Mouse (Mus musculus) gastrocnemius, adult 18-20 months (tissue): ENCODE measurements around the gene Hoxd9. TPM values are rescaled to one million over a fixed set of nuclear protein-coding genes. Genes with fewer than 3 reads are reported as not detected.
A peak's percentile ranks its signal among the peaks of the same experiment; 100 is the strongest.

Source experiments
- DNase-seq: peaks from one replicate; pipeline ENCODE4 v3.0.0; 2021; ENCODE audit warnings: low spot score
- long read RNA-seq, 2 experiments: library from polyadenylated mRNA; stranded (forward); transcript quantifications; one replicate each; pipeline ENCODE4 v2.0.0; 2021
- total RNA-seq, 2 experiments: library from RNA; stranded (reverse); gene quantifications; 2 replicates each; pipeline ENCODE4 v1.2.3; 2021

Gene Hoxd9
- total RNA-seq, result 10 to 100 TPM; 17.0 to 18.1 TPM
- long read RNA-seq, experiment 1, transcript Hoxd9-201 (2 exons, 2,136 nt), result major isoform, 13 of 16 reads
- long read RNA-seq, experiment 1, partial matches to known transcripts, result 0 of 16 reads
- long read RNA-seq, experiment 1, other reads (novel, unspliced or antisense), result 3 of 16 reads
- long read RNA-seq, experiment 2, transcript Hoxd9-201 (2 exons, 2,136 nt), result major isoform, 21 of 24 reads
- long read RNA-seq, experiment 2, partial matches to known transcripts, result 0 of 24 reads
- long read RNA-seq, experiment 2, other reads (novel, unspliced or antisense), result 3 of 24 reads

- peak; percentile 76 for DNase-seq
These were observed at the start of gene Hoxd9 for GRCm38 (mm10) chr2:74697567-74698121. TSS of gene Hoxd9 (plus strand) at chr2:74697727.

GRCm38 (mm10) chr2:74652996-74653340 is 44.6 kb upstream of the Hoxd9 start:
- DNase-seq, result no peak

- no peak for DNase-seq
These were observed 43.6 kb upstream of the Hoxd9 start for GRCm38 (mm10) chr2:74653781-74654535.

- DNase-seq, result no peak
These were observed 42.6 kb upstream of the Hoxd9 start for GRCm38 (mm10) chr2:74654743-74655419.

- DNase-seq, result peak; percentile 34
These were observed 42.1 kb upstream of the Hoxd9 start for GRCm38 (mm10) chr2:74655420-74655781.

- no peak for DNase-seq
These were observed 41.5 kb upstream of the Hoxd9 start for GRCm38 (mm10) chr2:74655821-74656631.

- no peak for DNase-seq
These were observed 40.9 kb upstream of the Hoxd9 start for GRCm38 (mm10) chr2:74656632-74657021.

GRCm38 (mm10) chr2:74657251-74658023 is 40.1 kb upstream of the Hoxd9 start:
- DNase-seq, result no peak

- DNase-seq, result no peak
These were observed 39.4 kb upstream of the Hoxd9 start for GRCm38 (mm10) chr2:74658024-74658666.

GRCm38 (mm10) chr2:74658667-74659371 is 38.7 kb upstream of the Hoxd9 start:
- no peak for DNase-seq

- DNase-seq, result no peak
These were observed 38.0 kb upstream of the Hoxd9 start, which contains the start of gene Evx2 for GRCm38 (mm10) chr2:74659507-74660005. TSS of gene Evx2 (minus strand) at chr2:74659557.

- DNase-seq, result no peak
These were observed 36.8 kb upstream of the Hoxd9 start for GRCm38 (mm10) chr2:74660421-74661375.

GRCm38 (mm10) chr2:74661685-74662084 is 35.8 kb upstream of the Hoxd9 start:
- no peak for DNase-seq

- no peak for DNase-seq
These were observed 34.1 kb upstream of the Hoxd9 start for GRCm38 (mm10) chr2:74663291-74663925.

- no peak for DNase-seq
These were observed 31.1 kb upstream of the Hoxd9 start for GRCm38 (mm10) chr2:74666411-74666810.

GRCm38 (mm10) chr2:74667191-74667841 is 30.2 kb upstream of the Hoxd9 start:
- DNase-seq, result no peak

- DNase-seq, result no peak
These were observed 29.6 kb upstream of the Hoxd9 start, which contains the start of gene Hoxd13 for GRCm38 (mm10) chr2:74667842-74668357. TSS of gene Hoxd13 (plus strand) at chr2:74668310.
